Mouse (Mus musculus) limb, embryonic 11.5 days (tissue): Measurements from ENCODE around the gene Akr1d1. TPM values are rescaled to one million over a fixed set of nuclear protein-coding genes. Genes with fewer than 3 reads are reported as not detected.

Experiments used
- ATAC-seq: fragments of 200-750 bp; cut with Nextera tagmentation; 2 replicates; pipeline ENCODE4 v1.8.0; 2017; ENCODE audit warnings: low read depth; ENCODE audit not compliant: insufficient number of reproducible peaks, low FRiP score, low TSS enrichment
- DNase-seq: peaks from one replicate; pipeline ENCODE4 v3.0.0-alpha.2; 2015; ENCODE audit warnings: low spot score
- H3K27ac ChIP-seq: fragments of 300-500 bp; sonication (generic); replicated peaks from 2 replicates; pipeline ENCODE4 v1.5.1; 2014; ENCODE audit warnings: low read depth, mild to moderate bottlenecking, low read length
- H3K27me3 ChIP-seq: fragments of 300-500 bp; sonication (generic); 2 replicates; pipeline ENCODE4 v1.6.1; 2014; ENCODE audit warnings: mild to moderate bottlenecking, low read length, mixed read lengths; ENCODE audit not compliant: control insufficient read depth, insufficient read depth
- H3K36me3 ChIP-seq: fragments of 300-500 bp; sonication (generic); 2 replicates; pipeline ENCODE4 v1.6.1; 2014; ENCODE audit warnings: mild to moderate bottlenecking, low read length, moderate library complexity, mixed read lengths; ENCODE audit not compliant: control insufficient read depth, insufficient read depth
- H3K4me1 ChIP-seq: fragments of 300-500 bp; sonication (generic); 2 replicates; pipeline ENCODE4 v1.6.1; 2014; ENCODE audit warnings: low read length, mixed read lengths; ENCODE audit not compliant: control insufficient read depth, insufficient read depth
- H3K4me2 ChIP-seq: fragments of 300-500 bp; sonication (generic); 2 replicates; pipeline ENCODE4 v1.6.1; 2014; ENCODE audit warnings: low read depth, mild to moderate bottlenecking, moderate library complexity; ENCODE audit not compliant: severe bottlenecking
- H3K4me3 ChIP-seq: fragments of 300-500 bp; sonication (generic); 2 replicates; pipeline ENCODE4 v1.5.1; 2014; ENCODE audit warnings: low read depth, low read length
- H3K9ac ChIP-seq: fragments of 300-500 bp; sonication (generic); 2 replicates; pipeline ENCODE4 v1.6.1; 2014; ENCODE audit warnings: mild to moderate bottlenecking, low read length
- H3K9me3 ChIP-seq: fragments of 300-500 bp; sonication (generic); 2 replicates; pipeline ENCODE4 v1.6.1; 2016; ENCODE audit warnings: low read length; ENCODE audit not compliant: control insufficient read depth
- WGBS: fragments of 180-500 bp; shearing (Covaris S2); extraction: QIAGEN DNeasy Blood & Tissue Kit; methylation state at CpG from one replicate; pipeline ENCODE4 v1.1.7; 2014; 5-methylcytosine and 5-hydroxymethylcytosine counted together
- polyA plus RNA-seq: library from polyadenylated mRNA; unstranded; fragments of >200 nt; fragmentation: Nextera tagmentation; extraction: Ambion mirVana; gene quantifications from 2 replicates; pipeline ENCODE4 v1.2.1, GENCODE M21; 2014

The Akr1d1 gene
- polyA plus RNA-seq, 1 experiment from 2014 or later: not detected

GRCm38 (mm10) chr6:37540113-37540512, 10.1 kb downstream of the Akr1d1 start:
- 54% methylated on average over 3 of the region's 3 CpGs for WGBS
- no peak for ATAC-seq

GRCm38 (mm10) chr6:37541171-37541570, 11.2 kb downstream of the Akr1d1 start:
- no peaks in the 10 kb centered on the region for H3K9me3 ChIP-seq
- no peak for ATAC-seq
- H3K36me3 ChIP-seq: no peaks in the 10 kb centered on the region
- no peak overlapping the region for H3K9ac ChIP-seq
- H3K27me3 ChIP-seq: no peaks in the 10 kb centered on the region
- H3K4me2 ChIP-seq: no peak overlapping the region
- peak; percentile 11 for DNase-seq
- WGBS: 77% methylated on average over 3 of the region's 3 CpGs
- no peak overlapping the region for H3K4me3 ChIP-seq
- no peaks in the 10 kb centered on the region for H3K4me1 ChIP-seq
- H3K27ac ChIP-seq: no peak overlapping the region

More at GRCm38 (mm10) chr6:37540113-37540512, 10.1 kb downstream of the Akr1d1 start:
- no peak overlapping the region for H3K4me3 ChIP-seq
- H3K9ac ChIP-seq: no peak overlapping the region
- no peaks in the 10 kb centered on the region for H3K9me3 ChIP-seq
- H3K27me3 ChIP-seq: no peaks in the 10 kb centered on the region
- H3K4me2 ChIP-seq: no peak overlapping the region
- no peaks in the 10 kb centered on the region for H3K4me1 ChIP-seq
- DNase-seq: peak; percentile 16
- no peak overlapping the region for H3K27ac ChIP-seq
- H3K36me3 ChIP-seq: no peaks in the 10 kb centered on the region

GRCm38 (mm10) chr6:37542145-37542544, 12.2 kb downstream of the Akr1d1 start:
- no peaks in the 10 kb centered on the region for H3K9me3 ChIP-seq
- ATAC-seq (no peak), DNase-seq (peak; percentile 5)
- no peak overlapping the region for H3K4me2 ChIP-seq
- no peaks in the 10 kb centered on the region for H3K4me1 ChIP-seq
- no peak overlapping the region for H3K27ac ChIP-seq
- no peak overlapping the region for H3K4me3 ChIP-seq
- no peaks in the 10 kb centered on the region for H3K27me3 ChIP-seq
- no peak overlapping the region for H3K9ac ChIP-seq
- WGBS: 92% methylated on average over 3 of the region's 3 CpGs
- H3K36me3 ChIP-seq: no peaks in the 10 kb centered on the region

GRCm38 (mm10) chr6:37552760-37553159, 22.8 kb downstream of the Akr1d1 start:
- DNase-seq: peak; percentile 55
- 82% methylated on average over 2 of the region's 2 CpGs for WGBS

GRCm38 (mm10) chr6:37553926-37554325, 24.0 kb downstream of the Akr1d1 start:
- ATAC-seq (no peak), DNase-seq (no peak)
- no peak overlapping the region for H3K4me3 ChIP-seq
- H3K4me1 ChIP-seq: no peaks in the 10 kb centered on the region
- no peak overlapping the region for H3K27ac ChIP-seq
- H3K27me3 ChIP-seq: no peaks in the 10 kb centered on the region
- WGBS: 80% methylated on average over 3 of the region's 3 CpGs
- H3K9ac ChIP-seq: no peak overlapping the region
- no peaks in the 10 kb centered on the region for H3K36me3 ChIP-seq
- H3K4me2 ChIP-seq: no peak overlapping the region
- no peaks in the 10 kb centered on the region for H3K9me3 ChIP-seq

More at GRCm38 (mm10) chr6:37552760-37553159, 22.8 kb downstream of the Akr1d1 start:
- Histone ChIP-seq H3K4me3 (no peak overlapping the region), H3K36me3 (no peaks in the 10 kb centered on the region), H3K27me3 (no peaks in the 10 kb centered on the region), H3K27ac (no peak overlapping the region), H3K9ac (no peak overlapping the region), H3K4me2 (no peak overlapping the region), H3K4me1 (no peaks in the 10 kb centered on the region), H3K9me3 (no peaks in the 10 kb centered on the region)
- ATAC-seq: no peak

- no peaks in the 10 kb centered on the region for H3K9me3 ChIP-seq
- 91% methylated on average over 1 of the region's 1 CpGs for WGBS
- ATAC-seq: no peak
These were observed 24.4 kb downstream of the Akr1d1 start for GRCm38 (mm10) chr6:37554327-37554726.

GRCm38 (mm10) chr6:37563861-37564260, 33.9 kb downstream of the Akr1d1 start:
- WGBS: 89% methylated on average over 3 of the region's 3 CpGs

More at GRCm38 (mm10) chr6:37554327-37554726, 24.4 kb downstream of the Akr1d1 start:
- Histone ChIP-seq H3K27me3 (no peaks in the 10 kb centered on the region), H3K4me1 (no peaks in the 10 kb centered on the region), H3K4me2 (no peak overlapping the region), H3K27ac (no peak overlapping the region), H3K36me3 (no peaks in the 10 kb centered on the region), H3K9ac (no peak overlapping the region), H3K4me3 (no peak overlapping the region)
- no peak for DNase-seq

GRCm38 (mm10) chr6:37567363-37567762, 37.4 kb downstream of the Akr1d1 start:
- no peaks in the 10 kb centered on the region for H3K9me3 ChIP-seq
- 71% methylated on average over 1 of the region's 1 CpGs for WGBS

More at GRCm38 (mm10) chr6:37563861-37564260, 33.9 kb downstream of the Akr1d1 start:
- Histone ChIP-seq H3K9me3 (no peaks in the 10 kb centered on the region), H3K27ac (no peak overlapping the region), H3K27me3 (no peaks in the 10 kb centered on the region), H3K36me3 (no peaks in the 10 kb centered on the region), H3K4me2 (no peak overlapping the region), H3K9ac (no peak overlapping the region), H3K4me3 (no peak overlapping the region), H3K4me1 (no peaks in the 10 kb centered on the region)
- no peak for DNase-seq
- ATAC-seq: no peak

GRCm38 (mm10) chr6:37571939-37572338, 42.0 kb downstream of the Akr1d1 start:
- Histone ChIP-seq H3K4me2 (no peak overlapping the region), H3K27ac (no peak overlapping the region), H3K27me3 (no peaks in the 10 kb centered on the region), H3K9me3 (no peaks in the 10 kb centered on the region), H3K4me3 (no peak overlapping the region), H3K9ac (no peak overlapping the region), H3K36me3 (no peaks in the 10 kb centered on the region), H3K4me1 (no peaks in the 10 kb centered on the region)
- 12% methylated on average over 1 of the region's 1 CpGs for WGBS
- DNase-seq (no peak), ATAC-seq (no peak)

More at GRCm38 (mm10) chr6:37567363-37567762, 37.4 kb downstream of the Akr1d1 start:
- Histone ChIP-seq H3K27ac (no peak overlapping the region), H3K9ac (no peak overlapping the region), H3K4me3 (no peak overlapping the region), H3K4me1 (no peaks in the 10 kb centered on the region), H3K27me3 (no peaks in the 10 kb centered on the region), H3K4me2 (no peak overlapping the region), H3K36me3 (no peaks in the 10 kb centered on the region)
- no peak for ATAC-seq
- no peak for DNase-seq
